ENCODE assay signal across 15 mouse cellular contexts in genomic region chr11:11937340-11938030, GRCm38 (mm10). TPM values are rescaled to one million over a fixed set of nuclear protein-coding genes. Genes with fewer than 3 reads are reported as not detected.
DNase-seq lines count a peak whose midpoint lies in the region; ATAC-seq lines count a peak whose summit lies in the region.
"Had no signal": no experiment of that assay in that cellular context is flagged by ENCODE, and none has a peak within 500 bp of the region (broad histone marks: within the 10 kb centered on the region; RNA-seq: fewer than 3 reads in every experiment).

No protein-coding gene starts in this region.

- H3K36me3 ChIP-seq in heart, embryonic 15.5 days = peaks cover 74% of the 10 kb centered on the region
- peaks cover 97% of the 10 kb centered on the region for H3K36me3 ChIP-seq in embryonic facial prominence, embryonic 10.5 days (replicated peaks)
- peaks cover 87% of the 10 kb centered on the region for H3K36me3 ChIP-seq in limb, embryonic 13.5 days

- peaks cover 42% of the 10 kb centered on the region for H3K4me1 ChIP-seq in heart, embryonic 15.5 days (replicated peaks)
- peaks cover 21% of the 10 kb centered on the region for H3K4me1 ChIP-seq in embryonic facial prominence, embryonic 10.5 days
- peaks cover 24% of the 10 kb centered on the region for H3K4me1 ChIP-seq in limb, embryonic 13.5 days
- H3K4me1 ChIP-seq: hindbrain, embryonic 15.5 days had no signal

- no peak overlapping the region for H3K4me2 ChIP-seq in heart, embryonic 15.5 days
- no peak overlapping the region for H3K4me2 ChIP-seq in limb, embryonic 13.5 days (replicated peaks)
- H3K4me2 ChIP-seq: hindbrain, embryonic 15.5 days had no signal

- intact Hi-C loops in heart, postnatal 36 days (cut with DNase I) = no loop called here

- no peaks in the 10 kb centered on the region for H3K9me3 ChIP-seq in heart, embryonic 15.5 days (replicated peaks)
- H3K9me3 ChIP-seq in embryonic facial prominence, embryonic 10.5 days = no peaks in the 10 kb centered on the region
- H3K9me3 ChIP-seq in limb, embryonic 13.5 days = no peaks in the 10 kb centered on the region
- H3K9me3 ChIP-seq: hindbrain, embryonic 15.5 days; megakaryocyte, embryonic 14.5 days had no signal

- ATAC-seq in heart, embryonic 15.5 days (replicated peaks; ENCODE audit: insufficient number of reproducible peaks, insufficient read depth, low FRiP score, low read depth) = no peak
- ATAC-seq in limb, embryonic 13.5 days (ENCODE audit: low FRiP score, low read depth) = peak; percentile 92
- ATAC-seq: activated CD4-positive, CD25-positive, alpha-beta regulatory T cell, adult 4 months; lung, postnatal 0 days had no signal

- peak; percentile 32 for DNase-seq in embryo, embryonic 11.5 days (ENCODE audit: low read depth, low spot score)
- no peak for DNase-seq in embryo, embryonic 9.5 days (ENCODE audit: extremely low spot score)
- no peak for DNase-seq in heart, postnatal 36 days
- DNase-seq in embryonic facial prominence, embryonic 10.5 days (ENCODE audit: low spot score) = no peak
- DNase-seq in cerebellum, postnatal 36 days = no peak
- DNase-seq in lung, postnatal 14 days = no peak
- DNase-seq: kidney, adult 9 months; layer of hippocampus, postnatal 36 days had no signal

- H3K27ac ChIP-seq in heart, embryonic 15.5 days = peak overlapping the region; percentile 59
- peak overlapping the region; percentile 45 for H3K27ac ChIP-seq in embryonic facial prominence, embryonic 10.5 days (replicated peaks)
- peak overlapping the region; percentile 83; the same call in 1 of the 2 replicates for H3K27ac ChIP-seq in limb, embryonic 13.5 days
- H3K27ac ChIP-seq: hindbrain, embryonic 15.5 days had no signal

- WGBS in heart, embryonic 15.5 days = 77% methylated on average over 10 of the region's 10 CpGs
- 82% methylated on average over 10 of the region's 10 CpGs for WGBS in embryonic facial prominence, embryonic 10.5 days
- 66% methylated on average over 10 of the region's 10 CpGs for WGBS in limb, embryonic 13.5 days

- H3K9ac ChIP-seq in heart, embryonic 15.5 days = no peak overlapping the region
- no peak overlapping the region for H3K9ac ChIP-seq in limb, embryonic 13.5 days
- H3K9ac ChIP-seq: hindbrain, embryonic 15.5 days had no signal

- no peak overlapping the region for H3K4me3 ChIP-seq in heart, embryonic 15.5 days
- H3K4me3 ChIP-seq in embryonic facial prominence, embryonic 10.5 days = no peak overlapping the region
- no peak overlapping the region for H3K4me3 ChIP-seq in limb, embryonic 13.5 days
- H3K4me3 ChIP-seq: hindbrain, embryonic 15.5 days; megakaryocyte, embryonic 14.5 days had no signal

- H3K27me3 ChIP-seq in heart, embryonic 15.5 days = no peaks in the 10 kb centered on the region
- H3K27me3 ChIP-seq in embryonic facial prominence, embryonic 10.5 days (replicated peaks; ENCODE audit: low read depth, poor library complexity, severe bottlenecking) = no peaks in the 10 kb centered on the region
- no peaks in the 10 kb centered on the region for H3K27me3 ChIP-seq in limb, embryonic 13.5 days
- H3K27me3 ChIP-seq: hindbrain, embryonic 15.5 days had no signal

RNA-seq across cellular contexts. Expression of gene Ddc, which starts 39.5 kb away (rescaled TPM):
- polyA plus RNA-seq in heart, embryonic 15.5 days (2015; fragmentation: Nextera tagmentation; extraction: Ambion mirVana) = 92.1 and 115 TPM in 2 replicates
- 1 to 10 TPM; 2.1 to 2.4 TPM for total RNA-seq in heart, postnatal 36 days (2021)
- 6.9 and 8.8 TPM in 2 replicates for polyA plus RNA-seq in embryonic facial prominence, embryonic 10.5 days (2016; fragmentation: Nextera tagmentation; extraction: Ambion mirVana)
- polyA plus RNA-seq in limb, embryonic 13.5 days (2015; fragmentation: Nextera tagmentation; extraction: Ambion mirVana) = 16.8 and 18.4 TPM in 2 replicates
- total RNA-seq: common myeloid progenitor, adult 5-6 weeks had no signal
